Mouse (Mus musculus): ENCODE measurements at regions not wholly inside any gene's neighbourhood (a gene's known extent, or its start where the extent isn't known, plus 50 kb on each side); places are given as distances from the start of the nearest gene placed in this dataset.

GRCm38 (mm10) chr8:15470561-15470960 lies 424.7 kb upstream of the BB014433 start:
- Histone ChIP-seq H3K4me3 (no peak overlapping the region), H3K27ac (ENCODE audit: poor library complexity, severe bottlenecking) (no peak overlapping the region), H3K27me3 (replicated peaks) (no peaks in the 10 kb centered on the region), H3K4me2 (no peak overlapping the region), H3K9ac (no peak overlapping the region), H3K9me3 (replicated peaks) (no peaks in the 10 kb centered on the region), H3K4me1 (replicated peaks) (no peaks in the 10 kb centered on the region), H3K36me3 (no peaks in the 10 kb centered on the region)
- 70% methylated on average over 4 of the region's 4 CpGs for WGBS
- no peak for ATAC-seq (ENCODE audit: insufficient number of reproducible peaks, low FRiP score)

GRCm38 (mm10) chr8:15468540-15469476 lies 422.9 kb upstream of the BB014433 start:
- no peak overlapping the region for H3K4me3 ChIP-seq
- H3K27ac ChIP-seq (ENCODE audit: poor library complexity, severe bottlenecking): no peak overlapping the region
- WGBS: 66% methylated on average over 10 of the region's 10 CpGs
- ATAC-seq (ENCODE audit: insufficient number of reproducible peaks, low FRiP score): no peak
- no peak overlapping the region for H3K4me2 ChIP-seq
- no peaks in the 10 kb centered on the region for H3K36me3 ChIP-seq
- no peak overlapping the region for H3K9ac ChIP-seq
- no peaks in the 10 kb centered on the region for H3K9me3 ChIP-seq (replicated peaks)
- no peaks in the 10 kb centered on the region for H3K4me1 ChIP-seq (replicated peaks)
- no peaks in the 10 kb centered on the region for H3K27me3 ChIP-seq (replicated peaks)

GRCm38 (mm10) chr8:15438546-15438945 lies 392.7 kb upstream of the BB014433 start:
- Histone ChIP-seq H3K27me3 (replicated peaks) (no peaks in the 10 kb centered on the region), H3K9me3 (replicated peaks) (no peaks in the 10 kb centered on the region)

GRCm38 (mm10) chr8:15394722-15395115 lies 348.8 kb upstream of the BB014433 start:
- 66% methylated on average over 4 of the region's 4 CpGs for WGBS
- Histone ChIP-seq H3K9ac (no peak overlapping the region), H3K9me3 (replicated peaks) (no peaks in the 10 kb centered on the region), H3K4me2 (no peak overlapping the region), H3K27ac (ENCODE audit: poor library complexity, severe bottlenecking) (no peak overlapping the region), H3K27me3 (replicated peaks) (no peaks in the 10 kb centered on the region), H3K4me3 (no peak overlapping the region), H3K36me3 (no peaks in the 10 kb centered on the region), H3K4me1 (replicated peaks) (no peaks in the 10 kb centered on the region)
- ATAC-seq (ENCODE audit: insufficient number of reproducible peaks, low FRiP score): no peak

More at GRCm38 (mm10) chr8:15438546-15438945, 392.7 kb upstream of the BB014433 start:
- ATAC-seq (ENCODE audit: insufficient number of reproducible peaks, low FRiP score): no peak
- H3K9ac ChIP-seq: no peak overlapping the region
- H3K4me2 ChIP-seq: no peak overlapping the region
- WGBS: 54% methylated on average over 5 of the region's 5 CpGs
- no peak overlapping the region for H3K27ac ChIP-seq (ENCODE audit: poor library complexity, severe bottlenecking)
- no peaks in the 10 kb centered on the region for H3K36me3 ChIP-seq
- H3K4me1 ChIP-seq (replicated peaks): no peaks in the 10 kb centered on the region
- no peak overlapping the region for H3K4me3 ChIP-seq

GRCm38 (mm10) chr8:15393936-15394721 lies 348.3 kb upstream of the BB014433 start:
- Histone ChIP-seq H3K4me3 (no peak overlapping the region), H3K4me1 (replicated peaks) (no peaks in the 10 kb centered on the region), H3K36me3 (no peaks in the 10 kb centered on the region), H3K27ac (ENCODE audit: poor library complexity, severe bottlenecking) (no peak overlapping the region), H3K9me3 (replicated peaks) (no peaks in the 10 kb centered on the region), H3K4me2 (no peak overlapping the region), H3K9ac (no peak overlapping the region), H3K27me3 (replicated peaks) (no peaks in the 10 kb centered on the region)
- no peak for ATAC-seq (ENCODE audit: insufficient number of reproducible peaks, low FRiP score)
- WGBS: 73% methylated on average over 5 of the region's 5 CpGs

- no peak overlapping the region for H3K4me2 ChIP-seq
- no peak overlapping the region for H3K27ac ChIP-seq (ENCODE audit: poor library complexity, severe bottlenecking)
- no peaks in the 10 kb centered on the region for H3K9me3 ChIP-seq (replicated peaks)
- H3K9ac ChIP-seq: no peak overlapping the region
- H3K4me3 ChIP-seq: no peak overlapping the region
- no peaks in the 10 kb centered on the region for H3K36me3 ChIP-seq
- no peaks in the 10 kb centered on the region for H3K27me3 ChIP-seq (replicated peaks)
- WGBS: 45% methylated on average over 4 of the region's 4 CpGs
- ATAC-seq (ENCODE audit: insufficient number of reproducible peaks, low FRiP score): no peak
- H3K4me1 ChIP-seq (replicated peaks): no peaks in the 10 kb centered on the region
Observed at GRCm38 (mm10) chr8:15392056-15392455, 346.2 kb upstream of the BB014433 start.

GRCm38 (mm10) chr8:15388791-15389190 lies 342.9 kb upstream of the BB014433 start:
- Histone ChIP-seq H3K27ac (ENCODE audit: poor library complexity, severe bottlenecking) (no peak overlapping the region), H3K36me3 (no peaks in the 10 kb centered on the region), H3K4me2 (no peak overlapping the region), H3K4me1 (replicated peaks) (no peaks in the 10 kb centered on the region), H3K27me3 (replicated peaks) (no peaks in the 10 kb centered on the region), H3K9ac (no peak overlapping the region), H3K4me3 (no peak overlapping the region), H3K9me3 (replicated peaks) (no peaks in the 10 kb centered on the region)
- 88% methylated on average over 5 of the region's 5 CpGs for WGBS
- no peak for ATAC-seq (ENCODE audit: insufficient number of reproducible peaks, low FRiP score)

- WGBS: 76% methylated on average over 2 of the region's 2 CpGs
- Histone ChIP-seq H3K4me3 (no peak overlapping the region), H3K9ac (no peak overlapping the region), H3K36me3 (no peaks in the 10 kb centered on the region), H3K4me2 (no peak overlapping the region), H3K27me3 (replicated peaks) (no peaks in the 10 kb centered on the region), H3K27ac (ENCODE audit: poor library complexity, severe bottlenecking) (no peak overlapping the region), H3K9me3 (replicated peaks) (no peaks in the 10 kb centered on the region), H3K4me1 (replicated peaks) (no peaks in the 10 kb centered on the region)
- ATAC-seq (ENCODE audit: insufficient number of reproducible peaks, low FRiP score): no peak
Observed at GRCm38 (mm10) chr8:15367063-15367462, 321.2 kb upstream of the BB014433 start.

GRCm38 (mm10) chr8:15364546-15364945 lies 318.7 kb upstream of the BB014433 start:
- Histone ChIP-seq H3K36me3 (no peaks in the 10 kb centered on the region), H3K9me3 (replicated peaks) (no peaks in the 10 kb centered on the region), H3K9ac (no peak overlapping the region), H3K4me3 (no peak overlapping the region), H3K4me2 (no peak overlapping the region), H3K27ac (ENCODE audit: poor library complexity, severe bottlenecking) (no peak overlapping the region), H3K4me1 (replicated peaks) (no peaks in the 10 kb centered on the region), H3K27me3 (replicated peaks) (no peaks in the 10 kb centered on the region)
- no peak for ATAC-seq (ENCODE audit: insufficient number of reproducible peaks, low FRiP score)
- 83% methylated on average over 1 of the region's 1 CpGs for WGBS

- H3K36me3 ChIP-seq: no peaks in the 10 kb centered on the region
- no peak overlapping the region for H3K9ac ChIP-seq
- no peaks in the 10 kb centered on the region for H3K9me3 ChIP-seq (replicated peaks)
- 76% methylated on average over 5 of the region's 5 CpGs for WGBS
- no peak overlapping the region for H3K4me3 ChIP-seq
- no peaks in the 10 kb centered on the region for H3K27me3 ChIP-seq (replicated peaks)
- ATAC-seq (ENCODE audit: insufficient number of reproducible peaks, low FRiP score): no peak
- H3K4me1 ChIP-seq (replicated peaks): no peaks in the 10 kb centered on the region
- no peak overlapping the region for H3K27ac ChIP-seq (ENCODE audit: poor library complexity, severe bottlenecking)
- no peak overlapping the region for H3K4me2 ChIP-seq
Observed at GRCm38 (mm10) chr8:15344151-15344550, 298.3 kb upstream of the BB014433 start.

GRCm38 (mm10) chr8:15343616-15344015 lies 297.7 kb upstream of the BB014433 start:
- ATAC-seq (ENCODE audit: insufficient number of reproducible peaks, low FRiP score): no peak
- 74% methylated on average over 1 of the region's 1 CpGs for WGBS

More at GRCm38 (mm10) chr8:15343616-15344015, 297.7 kb upstream of the BB014433 start:
- Histone ChIP-seq H3K4me1 (replicated peaks) (no peaks in the 10 kb centered on the region), H3K4me2 (no peak overlapping the region), H3K9me3 (replicated peaks) (no peaks in the 10 kb centered on the region), H3K36me3 (no peaks in the 10 kb centered on the region), H3K27ac (ENCODE audit: poor library complexity, severe bottlenecking) (no peak overlapping the region), H3K4me3 (no peak overlapping the region), H3K27me3 (replicated peaks) (no peaks in the 10 kb centered on the region), H3K9ac (no peak overlapping the region)
